Mouse (Mus musculus) G1E (cell line): Measurements from ENCODE around the gene B3gat3. TPM values are rescaled to one million over a fixed set of nuclear protein-coding genes. Genes with fewer than 3 reads are reported as not detected.

Source experiments
- ATAC-seq: 2 replicates; pipeline ENCODE4 v1.8.0; 2016; ENCODE audit warnings: mild to moderate bottlenecking; ENCODE audit not compliant: insufficient number of reproducible peaks, poor library complexity, low FRiP score, severe bottlenecking; ENCODE audit errors: extremely low read depth
- DNase-seq: peaks from one replicate; pipeline ENCODE4 v3.0.0; 2012; ENCODE audit warnings: low spot score
- H3K27me3 ChIP-seq: 2 replicates; pipeline ENCODE4 v1.6.1; 2012; ENCODE audit warnings: mild to moderate bottlenecking, low read length, inconsistent platforms; ENCODE audit not compliant: insufficient read depth
- H3K36me3 ChIP-seq: replicated peaks from 2 replicates; pipeline ENCODE3; 2012; ENCODE audit warnings: mild to moderate bottlenecking, inconsistent platforms
- H3K4me1 ChIP-seq: 2 replicates; pipeline ENCODE4 v1.6.1; 2012; ENCODE audit warnings: low read depth, low read length, inconsistent platforms, mixed read lengths; ENCODE audit not compliant: insufficient read depth
- H3K4me3 ChIP-seq: 2 replicates; pipeline ENCODE4 v1.5.1; 2012; ENCODE audit warnings: low read depth, mild to moderate bottlenecking, inconsistent platforms, low read length, moderate library complexity, mixed read lengths
- H3K9me3 ChIP-seq: replicated peaks from 2 replicates; pipeline ENCODE4 v1.6.1; 2012; ENCODE audit warnings: inconsistent platforms
- CTCF ChIP-seq: IDR thresholded peaks from 2 replicates; pipeline ENCODE4 v1.5.1; 2012; ENCODE audit warnings: low read depth, low read length, inconsistent platforms, mixed read lengths
- GATA1 ChIP-seq: IDR thresholded peaks from 2 replicates; pipeline ENCODE4 v1.6.1; 2012; ENCODE audit warnings: borderline replicate concordance, low read length, inconsistent platforms, mixed read lengths
- GATA2 ChIP-seq: IDR thresholded peaks from 2 replicates; pipeline ENCODE4 v1.6.1; 2012; ENCODE audit warnings: low read depth, low read length, inconsistent platforms, borderline replicate concordance
- POLR2AphosphoS5 ChIP-seq: IDR thresholded peaks from 2 replicates; pipeline ENCODE4 v1.6.1; 2012; ENCODE audit warnings: low read depth, low read length, inconsistent platforms; ENCODE audit not compliant: insufficient replicate concordance
- TAL1 ChIP-seq: conservative IDR thresholded peaks from 2 replicates; pipeline ENCODE4 v1.6.1; 2012; ENCODE audit warnings: low read depth, low read length, inconsistent platforms, mixed read lengths
- polyA plus RNA-seq: library from polyadenylated mRNA; stranded (reverse); fragments of >175 nt; gene quantifications from 2 replicates; pipeline ENCODE4 v1.2.3, GENCODE M21; 2012
- total RNA-seq, 2 experiments: library from RNA; stranded (forward) in 1 of 2; stranded (reverse) in 1 of 2; fragments of 200-1000 nt in 1 of 2; fragments of >200 nt in 1 of 2; fragmentation: Nextera tagmentation in 1 of 2; gene quantifications; 2 replicates each; pipeline ENCODE4 v1.2.3; 2014 to 2017

The B3gat3 gene
- total and polyA plus RNA-seq, 3 experiments, result 38.8 to 180 (median 70.3) TPM

DNA sequence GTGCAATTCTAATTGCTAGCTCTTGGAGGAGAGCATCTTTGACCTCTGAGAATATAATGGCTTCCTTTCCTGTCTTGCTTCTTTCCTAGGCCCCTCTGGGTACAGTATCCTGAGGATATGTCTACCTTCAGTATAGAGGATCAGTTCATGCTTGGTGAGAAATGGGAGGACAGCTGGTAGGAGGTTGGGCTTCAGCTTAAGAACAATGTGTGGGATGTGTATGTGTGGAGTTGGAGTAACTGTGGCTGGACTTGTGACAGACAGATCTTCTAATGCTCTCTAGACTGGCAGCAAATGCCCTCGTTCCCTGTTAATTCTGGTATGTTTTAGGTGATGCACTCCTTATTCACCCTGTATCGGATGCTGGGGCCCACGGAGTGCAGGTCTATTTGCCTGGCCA is 6.0 kb upstream of the B3gat3 start:
- DNase-seq (no peak), ATAC-seq (no peak)
- no peak overlapping the region for H3K4me3 ChIP-seq
- no peaks in the 10 kb centered on the region for H3K9me3 ChIP-seq
- H3K36me3 ChIP-seq, result peaks cover 86% of the 10 kb centered on the region
- peaks cover 5% of the 10 kb centered on the region; the same call in 1 of the 2 replicates for H3K4me1 ChIP-seq
- TF ChIP-seq POLR2AphosphoS5, result no peak
- TF ChIP-seq GATA2, result no peak
- no peaks in the 10 kb centered on the region for H3K27me3 ChIP-seq

DNA sequence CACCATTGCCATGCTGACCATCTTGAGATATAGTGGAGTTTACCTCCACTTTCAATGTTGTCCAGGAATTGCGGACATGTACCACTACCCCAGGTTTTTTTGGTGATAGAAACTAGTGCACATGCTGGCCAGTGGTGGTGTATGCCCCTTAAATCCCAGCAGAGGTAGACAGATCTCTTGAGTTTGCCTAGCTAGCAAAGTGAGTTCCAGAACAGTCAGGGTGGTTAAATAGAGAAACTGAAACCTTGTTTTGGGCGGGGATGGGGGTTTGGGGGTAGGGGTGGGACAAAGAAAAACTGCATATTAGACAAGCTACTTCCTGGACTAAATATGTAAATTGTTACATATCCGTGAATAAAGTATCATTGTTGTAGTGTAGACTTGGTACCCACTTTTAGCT is 1.2 kb upstream of the B3gat3 start:
- H3K36me3 ChIP-seq, result peaks cover 57% of the 10 kb centered on the region
- H3K27me3 ChIP-seq, result no peaks in the 10 kb centered on the region
- no peak for ATAC-seq
- TF ChIP-seq TAL1, result no peak
- TF ChIP-seq GATA2, result no peak
- no peak for TF ChIP-seq GATA1
- TF ChIP-seq CTCF, result no peak
- TF ChIP-seq POLR2AphosphoS5, result no peak
- no peak for DNase-seq
- no peak overlapping the region for H3K4me3 ChIP-seq
- no peaks in the 10 kb centered on the region for H3K9me3 ChIP-seq
- H3K4me1 ChIP-seq, result peaks cover 45% of the 10 kb centered on the region

DNA sequence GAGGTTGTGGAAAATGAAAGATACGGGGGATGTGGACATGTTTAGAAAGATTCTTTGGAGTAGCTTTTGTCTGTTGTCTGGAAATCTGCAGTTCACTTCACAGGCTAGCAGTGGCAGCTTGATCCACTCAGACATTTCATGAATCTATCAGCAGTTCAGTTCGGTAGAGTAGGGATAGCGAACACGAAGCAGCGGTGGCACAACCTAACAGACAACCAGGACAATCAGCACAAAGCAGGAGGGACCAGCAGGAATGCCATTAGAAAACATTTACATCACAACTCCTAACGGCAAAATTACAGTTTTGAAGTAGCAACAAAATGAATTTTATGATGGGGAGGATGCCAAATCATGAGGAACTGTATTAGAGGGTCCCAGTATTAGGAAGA is 496 bp upstream of the B3gat3 start:
- peaks cover 56% of the 10 kb centered on the region for H3K36me3 ChIP-seq
- no peak for TF ChIP-seq GATA2
- no peak for TF ChIP-seq POLR2AphosphoS5
- no peak for TF ChIP-seq TAL1
- no peak for TF ChIP-seq CTCF
- TF ChIP-seq GATA1, result no peak
- H3K27me3 ChIP-seq, result no peaks in the 10 kb centered on the region
- H3K4me3 ChIP-seq, result peak overlapping the region; percentile 85
- H3K9me3 ChIP-seq, result no peaks in the 10 kb centered on the region
- H3K4me1 ChIP-seq, result peaks cover 51% of the 10 kb centered on the region
- DNase-seq (no peak), ATAC-seq (no peak)

DNA sequence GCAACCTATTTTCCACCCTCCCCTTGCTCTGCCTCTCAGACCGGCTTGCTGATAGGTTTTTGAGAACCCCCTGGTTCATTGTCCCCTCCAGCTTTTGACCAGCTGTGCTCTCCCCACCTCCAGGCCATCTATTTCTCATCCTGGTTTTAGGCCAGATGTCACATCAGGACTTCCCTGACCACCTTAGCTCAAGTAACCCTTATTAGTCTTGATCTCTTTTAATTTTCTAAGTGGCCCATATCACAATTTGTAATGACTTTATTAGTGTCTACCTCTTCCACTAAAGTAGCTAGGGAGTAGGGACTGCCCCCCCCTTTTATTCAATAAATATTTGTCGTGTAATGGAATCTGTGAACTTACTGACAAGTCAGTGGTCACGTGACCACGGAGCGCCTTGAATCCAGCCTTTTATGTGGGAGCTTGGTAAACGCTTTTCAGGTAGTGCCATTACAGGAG is 690 bp downstream of the B3gat3 start:
- no peaks in the 10 kb centered on the region for H3K9me3 ChIP-seq
- TF ChIP-seq CTCF, result no peak
- no peak for TF ChIP-seq TAL1
- no peak for TF ChIP-seq GATA2
- TF ChIP-seq POLR2AphosphoS5, result no peak
- TF ChIP-seq GATA1, result no peak
- ATAC-seq (no peak), DNase-seq (no peak)
- peak overlapping the region; percentile 85 for H3K4me3 ChIP-seq
- H3K36me3 ChIP-seq, result peaks cover 53% of the 10 kb centered on the region
- H3K27me3 ChIP-seq, result no peaks in the 10 kb centered on the region
- peaks cover 60% of the 10 kb centered on the region for H3K4me1 ChIP-seq

DNA sequence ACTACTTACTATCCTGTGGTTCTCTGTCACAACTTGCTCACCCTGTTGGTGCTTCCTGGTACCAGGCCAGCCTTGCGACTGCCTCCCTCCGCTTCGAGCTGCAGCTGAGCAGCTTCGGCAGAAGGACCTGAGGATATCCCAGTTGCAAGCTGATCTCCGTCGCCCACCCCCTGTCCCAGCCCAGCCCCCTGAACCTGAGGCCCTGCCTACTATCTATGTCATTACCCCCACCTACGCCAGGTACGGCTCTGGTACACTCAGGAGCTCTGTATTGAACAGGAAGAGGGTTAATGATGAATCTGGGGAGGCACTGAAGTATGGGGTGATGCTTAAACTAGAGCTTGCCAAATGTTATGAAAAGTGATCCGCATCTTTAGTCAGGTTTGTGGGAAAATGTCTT is 1.6 kb downstream of the B3gat3 start:
- Histone ChIP-seq H3K27me3 (no peaks in the 10 kb centered on the region), H3K4me1 (peaks cover 69% of the 10 kb centered on the region), H3K36me3 (peaks cover 53% of the 10 kb centered on the region), H3K9me3 (no peaks in the 10 kb centered on the region), H3K4me3 (peak overlapping the region; percentile 85)
- no peak for TF ChIP-seq TAL1
- no peak for TF ChIP-seq GATA2
- no peak for TF ChIP-seq GATA1
- TF ChIP-seq CTCF, result no peak
- TF ChIP-seq POLR2AphosphoS5, result no peak
- ATAC-seq, result no peak
- DNase-seq, result no peak

DNA sequence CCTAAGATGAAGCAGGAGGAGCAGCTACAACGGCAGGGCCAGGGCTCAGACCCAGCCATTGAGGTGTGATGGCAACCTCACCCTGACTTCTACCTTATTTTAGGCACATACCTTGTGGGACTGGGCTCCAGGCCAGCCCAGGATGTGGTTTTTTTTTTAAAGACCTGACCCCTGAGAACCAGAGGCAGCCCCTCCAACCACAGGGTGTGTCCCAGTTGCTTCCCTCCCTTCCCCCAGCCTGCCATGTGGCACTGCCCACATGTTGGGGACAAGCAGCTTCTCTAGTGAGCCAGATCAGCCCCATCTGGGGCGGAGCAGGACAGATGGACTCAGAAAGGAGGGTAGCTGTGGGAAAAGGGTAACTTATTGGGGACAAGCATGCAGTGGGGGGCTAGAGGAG is 6.6 kb downstream of the B3gat3 start:
- peak overlapping the region; percentile 66; the same call in 1 of the 2 replicates for H3K4me3 ChIP-seq

DNA sequence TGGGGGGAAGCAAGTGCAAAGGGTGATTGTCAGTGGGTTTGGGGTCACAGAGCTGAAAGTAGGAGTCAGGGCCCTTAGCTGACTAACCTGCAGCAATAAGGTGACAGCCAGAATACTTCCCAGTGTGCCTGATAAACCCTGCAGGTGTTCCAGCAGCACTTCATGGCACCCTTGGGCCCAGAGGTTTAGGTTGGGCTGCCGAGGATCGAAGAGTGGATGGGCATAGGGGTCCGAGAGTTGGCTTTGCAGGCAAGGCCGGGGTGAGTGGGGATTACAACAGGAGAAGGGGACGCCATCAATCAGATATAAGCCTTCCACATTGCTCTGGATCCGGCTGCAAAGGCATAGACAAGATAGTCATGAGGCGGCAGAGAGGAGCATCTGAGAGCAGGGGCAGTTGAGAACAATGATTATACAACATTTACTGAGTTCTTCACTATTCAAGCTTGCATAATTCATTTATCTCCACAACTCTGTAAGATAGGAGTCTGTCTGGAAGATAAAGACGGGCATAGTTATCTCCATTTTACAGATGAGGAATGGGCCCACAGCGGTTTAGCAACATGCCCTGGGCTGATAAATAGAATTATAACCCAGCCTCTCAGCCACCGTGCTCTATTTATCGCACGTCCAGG is 7.8 kb downstream of the B3gat3 start:
- Histone ChIP-seq H3K36me3 (peaks cover 76% of the 10 kb centered on the region), H3K9me3 (no peaks in the 10 kb centered on the region), H3K4me3 (peak overlapping the region; percentile 90), H3K4me1 (peaks cover 86% of the 10 kb centered on the region), H3K27me3 (no peaks in the 10 kb centered on the region)
- TF ChIP-seq GATA1 (no peak), TAL1 (peak; percentile 96), CTCF (no peak), GATA2 (0 out of 2 replicates have a peak, but pooled peaks have one; percentile 11), POLR2AphosphoS5 (no peak)
- ATAC-seq (peak; percentile 73), DNase-seq (peak; percentile 75)

More for the DNA sequence above, 6.6 kb downstream of the B3gat3 start:
- ATAC-seq (no peak), DNase-seq (no peak)
- TF ChIP-seq POLR2AphosphoS5 (no peak), CTCF (no peak), GATA2 (no peak), TAL1 (no peak)
- Histone ChIP-seq H3K9me3 (no peaks in the 10 kb centered on the region), H3K27me3 (no peaks in the 10 kb centered on the region), H3K4me1 (peaks cover 93% of the 10 kb centered on the region), H3K36me3 (peaks cover 75% of the 10 kb centered on the region)
